Mouse (Mus musculus) layer of hippocampus, postnatal 25 days (tissue): Measurements from ENCODE around the gene S100a2. TPM values are rescaled to one million over a fixed set of nuclear protein-coding genes. Genes with fewer than 3 reads are reported as not detected.

Experiments used
- DNase-seq, 2 experiments: peaks; one replicate each; pipeline ENCODE4 v3.0.0; 2022; ENCODE audit warnings: mixed read lengths in 2 of 2, low spot score in 1 of 2; ENCODE audit errors: extremely low spot score in 1 of 2
- total RNA-seq, 2 experiments: library from RNA; stranded (reverse); gene quantifications; 2 replicates each; pipeline ENCODE4 v1.2.3; 2021

The S100a2 gene
- total RNA-seq, 2 experiments from 2014 or later, result not detected

- DNase-seq, result no peak
Observed at GRCm38 (mm10) chr3:90595556-90595955, 5.5 kb downstream of the S100a2 start.

DNA sequence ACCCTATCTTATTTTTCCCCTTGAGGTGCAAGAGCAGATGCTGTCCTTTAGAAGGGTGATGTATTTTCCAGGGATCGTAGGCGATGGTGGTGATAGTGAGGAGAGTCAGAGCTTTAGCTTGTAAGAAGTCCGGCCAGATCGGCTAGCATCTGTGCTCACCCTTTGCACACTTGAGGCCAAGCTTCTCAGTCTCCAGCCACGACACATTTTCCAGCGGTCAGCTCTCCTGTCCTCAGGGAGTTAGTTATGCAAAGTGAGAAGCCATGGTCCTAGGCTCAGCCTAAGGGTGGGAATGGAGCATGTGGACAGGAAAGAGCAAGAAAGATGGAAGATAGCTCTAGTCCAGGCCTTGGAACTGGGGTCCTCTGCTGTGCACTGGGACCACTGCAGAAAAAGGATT is 6.8 kb downstream of the S100a2 start:
- DNase-seq, result no peak

- no peak for DNase-seq
Observed at GRCm38 (mm10) chr3:90597736-90598135, 7.7 kb downstream of the S100a2 start.

- DNase-seq, result no peak
Observed at GRCm38 (mm10) chr3:90598212-90598611, 8.2 kb downstream of the S100a2 start.

DNA sequence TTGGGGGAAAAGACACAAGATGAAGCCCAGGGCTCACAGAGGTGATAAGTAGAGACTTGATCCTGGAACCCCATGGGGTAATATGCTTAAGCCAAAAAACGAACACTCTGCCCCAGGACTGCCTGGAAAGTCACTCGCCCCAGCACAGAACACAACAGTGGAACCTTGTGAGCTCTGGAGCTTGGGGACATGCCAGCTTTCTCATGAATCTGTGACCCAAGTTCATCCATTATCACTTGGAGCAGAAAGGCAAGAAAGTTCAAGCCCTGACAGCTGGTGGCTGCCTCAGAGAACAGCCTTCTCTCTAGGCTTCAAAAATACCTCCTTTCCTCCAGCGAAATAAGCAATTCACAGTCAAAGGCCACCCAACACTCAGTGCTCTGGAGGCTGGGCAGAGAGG is 9.4 kb downstream of the S100a2 start:
- no peak for DNase-seq

DNA sequence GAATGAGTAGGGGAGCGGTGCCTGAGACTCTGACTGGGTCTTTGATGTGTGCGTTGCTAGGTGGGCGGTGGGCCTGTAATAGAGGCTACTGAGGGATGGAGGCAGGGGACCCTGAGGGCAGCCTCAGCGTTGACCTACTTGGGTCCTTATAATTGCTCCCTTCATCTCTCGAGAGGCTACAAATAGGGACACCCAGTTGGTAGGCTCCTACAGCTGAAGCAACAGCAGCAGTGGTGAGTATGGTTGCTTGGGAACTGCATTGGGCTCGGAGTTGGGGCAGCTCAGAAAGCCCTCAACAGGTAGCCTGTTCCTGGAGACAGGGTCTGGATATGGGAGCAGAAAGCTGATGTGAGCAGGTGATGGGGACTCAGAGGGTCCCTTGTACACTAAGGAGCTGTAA is 10.0 kb downstream of the S100a2 start:
- DNase-seq, result no peak

- no peak for DNase-seq
Observed at GRCm38 (mm10) chr3:90600458-90601195, 10.6 kb downstream of the S100a2 start.

- no peak for DNase-seq
Observed at GRCm38 (mm10) chr3:90601486-90602110, 11.6 kb downstream of the S100a2 start, which contains the start of gene Gm42674. TSS of gene Gm42674 (plus strand) at chr3:90601904.

DNA sequence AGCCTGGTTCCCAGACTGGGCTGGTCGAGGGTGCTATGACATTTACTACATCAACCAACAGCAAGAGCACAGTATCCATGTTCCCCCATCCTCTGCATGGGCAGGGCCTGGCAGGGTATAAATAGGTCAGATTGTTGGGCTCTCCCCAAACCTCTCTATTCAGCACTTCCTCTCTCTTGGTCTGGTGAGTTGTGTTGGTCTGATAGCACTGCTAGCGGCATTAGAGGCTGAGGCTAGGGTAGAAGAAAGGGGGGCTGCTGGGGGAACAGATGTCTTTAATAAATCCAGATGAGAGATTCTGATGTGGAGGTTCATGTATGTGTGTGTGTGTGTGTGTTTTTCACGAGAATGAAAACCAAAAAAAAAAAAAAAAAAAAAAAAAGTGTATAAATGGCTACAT is 13.6 kb downstream of the S100a2 start, which contains the start of gene S100a4:
Gene S100a4, plus strand, starts transcription at position 149 of the 400 bp plus-strand sequence.
- DNase-seq, result no peak

DNA sequence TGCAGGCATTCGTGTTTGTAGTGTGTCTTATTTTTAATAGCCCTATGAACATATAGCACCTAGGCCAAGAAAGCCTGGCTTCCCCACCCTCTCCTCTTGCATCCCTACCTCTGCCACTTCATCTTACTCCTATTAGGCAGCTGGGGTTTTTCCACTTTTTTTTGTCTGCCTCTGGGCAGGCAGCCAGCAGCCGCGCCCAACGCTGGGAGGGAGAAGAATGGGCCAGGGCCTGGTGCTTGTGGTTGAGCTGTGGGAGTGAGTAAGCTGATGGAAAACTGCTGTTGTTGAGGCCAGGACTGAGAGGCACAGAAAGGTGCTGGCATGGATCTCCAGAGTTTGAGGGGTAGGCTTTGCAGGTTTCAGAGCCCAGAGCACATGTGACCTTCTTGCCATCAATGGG is 14.4 kb downstream of the S100a2 start:
- no peak for DNase-seq

GRCm38 (mm10) chr3:90605049-90605448 is 15.0 kb downstream of the S100a2 start:
- DNase-seq, result no peak

DNA sequence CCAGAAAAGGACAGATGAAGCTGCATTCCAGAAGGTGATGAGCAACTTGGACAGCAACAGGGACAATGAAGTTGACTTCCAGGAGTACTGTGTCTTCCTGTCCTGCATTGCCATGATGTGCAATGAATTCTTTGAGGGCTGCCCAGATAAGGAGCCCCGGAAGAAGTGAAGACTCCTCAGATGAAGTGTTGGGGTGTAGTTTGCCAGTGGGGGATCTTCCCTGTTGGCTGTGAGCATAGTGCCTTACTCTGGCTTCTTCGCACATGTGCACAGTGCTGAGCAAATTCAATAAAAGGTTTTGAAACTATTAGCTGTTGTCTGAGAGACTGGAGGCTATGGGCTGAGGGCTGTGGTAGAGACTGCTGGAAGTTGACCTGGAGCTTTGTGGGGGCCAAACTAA is 15.7 kb downstream of the S100a2 start:
- DNase-seq, result no peak

GRCm38 (mm10) chr3:90606185-90606584 is 16.1 kb downstream of the S100a2 start:
- DNase-seq, result no peak

DNA sequence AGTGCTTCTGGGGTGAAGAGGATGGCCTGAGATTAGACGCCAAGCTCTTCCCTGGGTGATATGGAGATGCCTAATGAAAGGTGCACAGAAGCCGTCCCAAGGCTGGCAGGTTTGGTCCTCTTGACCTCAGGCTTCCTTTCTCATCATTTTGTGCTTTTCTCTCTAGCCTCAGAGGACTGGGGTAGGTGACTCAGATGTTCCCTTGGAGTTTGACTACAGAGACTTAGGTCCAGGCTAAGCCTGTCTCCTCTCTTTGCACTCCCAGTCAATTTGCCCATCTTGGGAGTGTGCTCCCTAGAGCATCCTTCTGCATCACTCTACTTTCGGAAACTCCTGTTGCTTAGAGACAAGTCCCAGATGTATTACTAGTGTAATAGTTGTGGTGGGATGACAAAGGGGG is 17.3 kb downstream of the S100a2 start:
- no peak for DNase-seq

DNA sequence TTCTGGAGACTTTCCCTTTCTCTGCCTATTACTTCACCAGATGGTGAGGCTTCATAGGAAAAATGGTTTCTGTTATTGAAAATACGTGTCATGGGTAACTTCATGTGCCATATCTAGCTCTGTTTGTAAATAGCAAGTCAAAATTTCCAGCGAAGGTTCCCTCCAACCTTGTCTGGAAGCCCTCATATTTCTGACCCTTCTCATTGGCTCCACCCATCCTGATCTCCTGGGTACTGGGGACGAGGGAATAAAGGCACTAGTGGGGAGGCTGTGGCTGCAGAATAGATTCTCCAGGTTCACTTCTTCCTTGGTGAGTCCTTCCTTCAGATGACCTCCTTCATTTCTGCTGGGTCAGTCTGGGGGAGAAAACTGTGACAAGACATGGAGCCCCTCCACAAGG is 18.2 kb downstream of the S100a2 start, which contains the start of gene S100a5:
Gene S100a5, plus strand, starts transcription at position 301 of the 400 bp plus-strand sequence.
- no peak for DNase-seq

- no peak for DNase-seq
Observed at GRCm38 (mm10) chr3:90609102-90609501, 19.1 kb downstream of the S100a2 start.

DNA sequence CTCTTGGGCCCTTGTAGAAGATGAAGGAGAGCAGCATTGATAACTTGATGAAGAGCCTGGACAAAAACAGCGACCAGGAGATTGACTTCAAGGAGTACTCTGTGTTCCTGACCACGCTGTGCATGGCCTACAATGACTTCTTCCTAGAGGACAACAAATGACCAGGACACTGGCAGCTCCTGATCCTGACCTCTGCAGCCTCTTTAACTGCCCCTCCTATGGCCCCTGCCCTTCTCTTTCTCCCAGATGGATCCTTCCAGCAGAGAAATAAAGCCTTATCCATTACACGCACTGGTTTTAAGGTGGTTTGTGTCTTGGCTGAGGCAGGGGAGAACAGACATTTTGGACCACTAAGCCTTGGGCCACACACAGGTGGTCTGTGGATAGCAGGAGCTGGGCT is 21.4 kb downstream of the S100a2 start:
- DNase-seq, result no peak

DNA sequence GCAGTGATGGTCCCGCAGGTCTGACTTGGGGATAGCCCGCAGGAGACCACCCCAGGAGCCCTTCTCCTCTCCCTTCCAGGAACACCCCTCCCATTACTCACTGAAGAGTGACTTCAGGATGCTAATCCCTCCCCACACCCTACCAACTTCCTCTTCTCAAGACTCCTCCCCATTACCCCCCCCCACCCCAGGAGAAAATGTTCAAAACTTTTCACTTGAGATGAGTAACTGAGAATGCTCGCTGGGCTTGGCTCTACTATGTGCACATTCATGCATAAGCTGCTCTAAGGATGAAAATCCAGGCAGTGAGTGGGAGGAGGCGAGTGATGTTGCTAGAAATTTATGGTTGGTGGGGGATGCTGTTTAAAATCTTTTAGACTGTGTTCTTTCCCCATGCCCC is 22.0 kb downstream of the S100a2 start:
- no peak for DNase-seq

GRCm38 (mm10) chr3:90612728-90613291 is 22.8 kb downstream of the S100a2 start, which contains the start of gene S100a6:
TSS of gene S100a6 (plus strand) at chr3:90612882.
- peak in 1 of 2 experiments; percentile 55 for DNase-seq

- no peak for DNase-seq
Observed at GRCm38 (mm10) chr3:90613461-90614147, 23.6 kb downstream of the S100a2 start.

- DNase-seq, result no peak
Observed at GRCm38 (mm10) chr3:90614148-90614530, 24.1 kb downstream of the S100a2 start.
